20 mouse cellular contexts compared by ENCODE assay signal in the genomic region with DNA sequence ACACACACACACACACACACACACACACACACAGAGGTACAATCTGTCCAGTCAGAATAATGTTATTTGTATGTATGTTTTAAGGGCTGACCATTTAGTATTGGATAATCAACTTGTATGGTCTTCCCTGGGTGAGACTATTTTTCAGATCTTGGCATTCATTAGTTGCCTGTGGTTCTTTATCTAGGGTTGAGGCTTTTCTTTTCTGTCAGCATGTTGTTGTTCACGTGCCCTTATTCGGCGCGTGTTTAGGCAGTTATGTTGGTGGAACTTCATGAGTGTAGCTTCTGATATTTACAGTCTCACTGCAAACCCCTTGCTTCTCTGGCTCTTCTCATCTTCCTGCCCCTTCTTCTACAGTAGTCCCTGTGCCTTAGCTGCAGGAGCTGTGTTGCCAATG. TPM values are rescaled to one million over a fixed set of nuclear protein-coding genes. Genes with fewer than 3 reads are reported as not detected.
"Had no signal": no experiment of that assay in that cellular context is flagged by ENCODE, and none has a peak within 500 bp of the region (broad histone marks: within the 10 kb centered on the region; RNA-seq: fewer than 3 reads in every experiment).

No protein-coding gene starts in this region.

- H3K9me3 ChIP-seq: liver, embryonic 12.5 days; midbrain, embryonic 10.5 days; midbrain, embryonic 12.5 days; neural tube, embryonic 13.5 days; neural tube, embryonic 15.5 days had no signal

- ATAC-seq: liver, embryonic 12.5 days; midbrain, embryonic 16.5 days had no signal

- DNase-seq: lung, adult 18-20 months; lung, embryonic 14.5 days; lung, postnatal 10 days; lung, postnatal 4 days; midbrain, embryonic 14.5 days; retina, postnatal 1 day; right cerebral cortex, adult 18-20 months; right cerebral cortex, postnatal 25 days; right cerebral cortex, postnatal 4 days; thymus, adult 18-20 months; thymus, postnatal 14 days; thymus, postnatal 36 days had no signal

- H3K36me3 ChIP-seq: neural tube, embryonic 15.5 days had no signal

- H3K4me3 ChIP-seq: liver, embryonic 12.5 days; midbrain, embryonic 10.5 days; midbrain, embryonic 12.5 days; myocyte; neural tube, embryonic 13.5 days; neural tube, embryonic 15.5 days had no signal

- H3K27me3 ChIP-seq: liver, embryonic 12.5 days; midbrain, embryonic 12.5 days; neural tube, embryonic 13.5 days; neural tube, embryonic 15.5 days had no signal

RNA-seq across cellular contexts. Expression of a gene that starts 2.5 kb away (rescaled TPM):
- polyA plus RNA-seq: spleen, adult 2 months had no signal
